Mouse (Mus musculus) c-Kit-positive CD71-negative TER-119-negative erythroid progenitor cells, embryonic 14.5 days (primary cell): ENCODE data around the gene Prpf38b.
"Not testable (repeated sequence)": the region's sequence is repeated elsewhere in the genome, so short reads cannot be mapped to it uniquely, and the experiment has no call there.

Source experiments
- DNase-seq: peaks from one replicate; pipeline ENCODE4 v3.0.0-alpha.2; 2013; ENCODE audit warnings: low read depth

Gene Prpf38b

DNA sequence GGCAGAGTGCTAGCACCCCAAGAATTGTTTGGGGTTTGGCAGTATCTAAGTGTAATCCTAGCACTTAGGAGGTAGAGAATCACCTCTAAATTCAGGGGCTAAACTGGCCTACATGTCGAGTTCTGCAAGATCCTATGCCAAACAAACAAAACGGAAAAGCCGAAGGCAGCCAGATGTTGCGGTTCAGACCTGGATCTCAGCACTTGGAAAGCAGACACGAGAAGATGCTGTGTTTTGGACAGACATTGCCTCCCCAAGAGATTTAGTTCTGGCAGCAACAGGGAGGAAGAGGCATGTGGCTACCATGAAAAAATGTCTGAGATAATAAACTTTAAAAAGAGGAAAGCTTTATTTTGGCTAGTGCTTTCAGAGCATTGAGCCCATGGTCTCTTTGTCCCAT lies 10.8 kb downstream of the Prpf38b start:
- DNase-seq, result no peak

GRCm38 (mm10) chr3:108900147-108900546 lies 11.4 kb downstream of the Prpf38b start:
- DNase-seq, result no peak

- DNase-seq, result no peak
Observed at GRCm38 (mm10) chr3:108898640-108899039, 12.9 kb downstream of the Prpf38b start.

DNA sequence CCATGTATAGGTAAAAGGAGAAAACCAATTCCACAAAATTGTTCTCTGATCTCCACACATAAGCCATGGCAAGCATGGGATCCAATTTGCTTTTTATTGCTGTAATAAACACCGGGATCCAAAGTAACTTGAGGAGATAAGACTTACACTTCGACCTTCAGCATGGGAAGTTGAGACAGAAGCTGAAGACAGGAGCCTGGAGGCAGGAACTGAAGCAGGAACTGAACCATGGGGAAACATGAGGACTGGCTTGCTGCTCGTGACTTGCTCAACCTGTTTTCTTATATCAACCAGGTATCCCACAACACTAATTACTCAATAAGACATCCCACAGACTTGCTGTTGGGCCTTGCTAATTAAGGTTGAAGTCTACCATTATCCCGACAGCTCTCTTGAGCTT lies 18.6 kb downstream of the Prpf38b start:
- DNase-seq, result no peak

DNA sequence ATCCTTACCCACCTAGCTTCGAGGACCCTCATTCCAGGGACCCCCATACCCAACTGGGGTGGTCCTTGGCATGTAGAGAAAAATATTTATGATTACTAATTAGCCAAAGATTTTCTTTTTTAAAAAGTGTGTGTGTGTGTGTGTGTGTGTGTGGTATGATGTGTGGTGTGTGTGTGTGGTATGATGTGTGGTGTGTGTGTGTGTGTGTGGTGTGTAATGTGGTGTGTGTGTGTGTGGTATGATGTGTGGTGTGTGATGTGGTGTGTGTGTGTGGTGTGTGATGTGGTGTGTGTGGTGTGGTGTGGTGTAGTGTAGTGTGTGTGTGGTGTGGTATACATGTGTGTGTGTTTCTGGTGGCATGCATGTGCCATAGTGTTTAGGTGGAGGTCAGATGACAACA lies 19.4 kb downstream of the Prpf38b start:
- DNase-seq, result no peak

DNA sequence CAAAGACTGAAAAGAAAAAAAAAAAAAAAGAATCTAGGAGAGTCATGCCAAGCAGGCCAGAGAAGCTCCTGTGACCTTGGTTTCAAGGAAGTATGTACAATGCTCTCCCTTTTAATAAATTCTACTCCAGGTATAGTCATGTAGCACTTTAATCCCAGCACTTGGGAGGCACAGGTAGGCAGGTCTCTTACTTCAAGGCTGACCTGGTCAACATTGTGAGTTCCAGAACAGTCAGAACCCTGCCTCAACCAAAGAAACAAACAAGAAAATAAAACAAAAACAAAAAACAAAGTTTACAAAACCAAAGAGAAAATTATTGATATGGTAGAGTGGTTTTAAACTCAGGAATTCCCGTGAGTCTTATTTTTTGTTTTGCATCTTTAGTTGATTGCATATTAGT lies 21.6 kb downstream of the Prpf38b start, which contains the start of gene Fndc7:
Gene Fndc7 (minus strand): TSS at position 101 of the 400 bp plus-strand sequence.
- no peak for DNase-seq

GRCm38 (mm10) chr3:108887618-108887975 lies 23.9 kb downstream of the Prpf38b start:
- no peak for DNase-seq

GRCm38 (mm10) chr3:108886934-108887617 lies 24.5 kb downstream of the Prpf38b start:
- no peak for DNase-seq

GRCm38 (mm10) chr3:108885686-108886530 lies 25.6 kb downstream of the Prpf38b start:
- DNase-seq, result no peak

DNA sequence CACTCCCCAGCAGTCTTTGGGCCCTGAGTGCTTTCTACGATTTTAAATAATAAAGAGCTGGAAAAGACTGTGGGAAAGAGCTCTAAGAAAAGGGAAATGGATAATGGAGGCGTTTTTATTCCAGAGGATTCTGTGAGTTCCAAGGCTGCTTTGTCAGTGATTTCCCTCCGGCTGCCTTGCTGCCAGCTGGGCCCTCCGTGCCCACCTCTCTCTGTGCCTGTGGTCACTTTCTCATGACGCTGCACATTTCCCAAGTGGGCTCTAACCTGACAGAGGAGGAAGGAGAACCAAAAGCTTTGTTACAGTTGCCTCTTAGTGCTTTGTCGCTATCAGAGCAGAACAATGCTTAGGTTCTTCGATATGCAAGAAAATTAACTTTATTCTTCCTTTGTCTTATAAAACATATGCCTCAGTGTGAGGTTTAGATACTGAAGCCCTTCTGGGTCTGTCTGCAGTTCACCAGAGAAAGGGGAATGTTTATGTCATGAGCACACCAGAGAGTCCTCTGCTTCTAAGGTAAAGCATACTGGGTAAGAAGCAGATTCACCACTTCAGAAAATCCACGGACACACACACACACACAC lies 26.7 kb downstream of the Prpf38b start:
- DNase-seq, result no peak

GRCm38 (mm10) chr3:108883067-108883466 lies 28.5 kb downstream of the Prpf38b start:
- no peak for DNase-seq

DNA sequence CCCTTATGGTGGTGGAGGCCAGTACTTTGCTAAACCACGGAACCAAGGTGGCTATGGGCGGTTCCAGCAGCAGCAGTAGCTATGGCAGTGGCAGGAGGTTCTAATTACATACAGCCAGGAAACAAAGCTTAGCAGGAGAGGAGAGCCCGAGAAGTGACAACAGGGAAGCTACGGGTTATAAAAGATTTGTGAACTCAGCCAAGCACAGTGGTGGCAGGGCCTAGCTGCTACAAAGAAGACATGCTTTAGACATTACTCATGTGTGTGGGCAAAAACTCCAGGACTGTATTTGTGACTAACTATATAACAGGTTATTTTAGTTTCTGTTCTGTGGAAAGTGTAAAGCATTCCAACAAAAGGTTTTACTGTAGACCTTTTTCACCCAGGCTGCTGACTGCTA lies 29.7 kb downstream of the Prpf38b start:
- not testable (repeated sequence) for DNase-seq

DNA sequence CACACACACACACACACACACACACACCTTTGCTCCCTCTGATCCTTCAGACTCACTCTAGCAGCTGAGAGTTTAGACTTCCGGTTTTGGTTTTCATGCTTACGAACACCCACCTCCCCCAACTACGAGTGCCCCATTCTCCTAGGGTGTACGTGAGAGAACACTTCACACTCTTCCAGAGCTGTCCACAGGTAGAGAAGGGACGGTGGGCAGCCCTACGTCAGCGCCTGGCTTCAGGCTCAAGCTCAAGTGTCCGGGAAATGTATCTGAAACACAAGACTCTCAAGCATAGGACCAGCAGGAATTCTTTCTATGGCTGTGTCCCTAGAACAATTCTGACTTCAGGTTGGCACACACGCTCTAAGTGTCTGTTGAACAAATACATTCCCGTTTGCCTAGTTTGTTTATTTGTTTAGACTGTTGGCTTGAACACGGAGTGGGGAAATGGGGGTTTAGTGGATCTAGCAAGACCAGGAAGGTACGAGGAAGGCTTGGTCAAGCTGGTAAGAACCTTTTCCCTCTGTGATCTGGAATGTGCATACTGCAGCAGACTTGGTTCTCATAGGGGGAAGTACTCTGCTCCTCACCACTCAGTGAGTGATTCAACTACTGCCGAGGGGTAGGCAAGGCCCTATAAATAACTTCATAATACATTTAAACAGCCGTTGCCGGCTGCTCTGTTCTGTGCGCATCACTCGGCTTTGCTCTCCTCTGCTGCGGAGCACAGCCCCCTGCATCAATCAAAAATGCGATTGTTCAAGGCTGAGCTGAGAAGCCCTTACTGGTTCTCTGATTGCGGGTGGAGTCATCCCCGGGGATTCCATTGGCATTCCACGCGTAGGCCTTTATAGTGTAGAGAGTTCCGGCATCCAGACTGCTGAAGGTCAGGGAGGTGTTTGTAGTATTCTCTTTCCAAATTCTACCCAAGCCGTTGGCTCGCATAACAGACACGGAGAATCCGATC lies 30.7 kb downstream of the Prpf38b start:
- no peak for DNase-seq

- DNase-seq, result no peak
Observed at GRCm38 (mm10) chr3:108879836-108880435, 31.6 kb downstream of the Prpf38b start.

- no peak for DNase-seq
Observed at GRCm38 (mm10) chr3:108879129-108879528, 32.4 kb downstream of the Prpf38b start.

DNA sequence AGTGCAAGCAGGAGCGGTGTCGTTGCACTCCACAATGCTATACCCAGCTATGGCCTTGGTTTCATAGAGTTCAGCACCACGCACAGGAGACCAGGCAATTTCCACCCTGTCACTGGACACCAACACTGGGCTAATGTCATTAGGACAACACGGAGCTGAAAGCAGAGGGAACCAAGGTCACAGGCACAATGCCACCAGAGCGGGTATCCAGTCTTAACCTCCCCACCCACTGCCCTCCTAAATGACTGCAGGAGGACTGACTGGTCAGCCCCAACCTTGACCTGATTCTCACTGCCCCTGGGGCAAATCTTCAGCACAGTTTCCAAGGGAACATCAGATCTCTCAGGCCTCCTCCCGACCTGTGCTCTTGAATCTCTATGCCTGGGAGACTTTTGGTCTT lies 40.9 kb downstream of the Prpf38b start:
- no peak for DNase-seq

DNA sequence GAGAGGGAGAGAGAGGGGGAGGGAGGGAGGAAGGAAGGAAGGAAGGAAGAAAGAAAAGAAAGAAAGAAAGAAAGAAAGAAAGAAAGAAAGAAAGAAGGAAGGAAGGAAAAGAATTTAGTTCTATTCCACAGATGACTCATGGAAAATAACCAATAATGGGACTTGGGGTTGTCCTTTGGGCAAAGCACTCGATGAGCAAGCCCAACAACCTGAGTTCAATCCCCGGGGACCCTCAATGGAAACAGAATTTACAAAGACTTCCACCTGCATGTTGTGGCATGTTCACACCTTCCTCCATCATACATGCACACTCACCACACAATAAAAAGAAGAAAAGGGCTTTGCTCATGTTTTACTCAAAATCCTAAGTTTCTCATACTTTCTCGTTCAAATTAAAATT lies 44.1 kb downstream of the Prpf38b start:
- no peak for DNase-seq

DNA sequence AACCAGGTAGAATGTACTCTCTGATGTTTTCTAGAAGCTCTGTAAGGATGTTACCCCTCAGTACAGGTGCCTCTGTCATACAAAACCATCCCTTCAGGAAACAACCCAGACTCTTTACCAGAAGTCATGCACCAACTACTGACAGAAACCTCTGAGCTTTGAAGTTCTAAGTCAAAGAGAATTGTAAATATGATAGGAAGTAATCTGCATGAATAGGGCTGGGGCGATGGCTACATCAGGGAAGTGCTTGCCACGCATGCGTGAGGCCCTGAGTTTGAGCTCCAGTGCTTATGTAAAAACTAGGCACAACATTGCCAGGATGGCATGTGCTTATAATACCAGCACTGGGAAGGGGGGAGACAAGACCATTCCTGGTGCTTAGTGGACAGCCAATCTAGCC lies 45.9 kb downstream of the Prpf38b start:
- DNase-seq, result no peak

DNA sequence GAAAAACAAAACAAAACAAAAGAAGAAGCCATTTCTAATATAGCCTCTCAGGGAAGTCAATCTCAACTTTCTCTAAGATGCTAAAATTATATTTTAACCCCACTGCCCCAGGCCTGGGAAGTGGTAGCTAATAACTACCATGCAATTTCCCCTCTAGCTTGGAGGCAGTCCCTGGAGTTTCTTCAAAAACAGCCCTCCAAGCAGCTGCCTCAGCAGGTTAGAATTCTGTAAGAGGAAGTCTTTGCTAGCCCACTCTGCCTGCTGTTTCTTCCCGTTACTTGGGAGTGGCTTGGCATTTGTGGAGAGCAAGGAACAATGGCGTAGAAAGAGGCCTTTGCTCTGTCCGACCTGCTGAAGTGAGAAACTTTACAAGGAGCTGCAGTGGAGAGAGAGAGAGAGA lies 46.4 kb downstream of the Prpf38b start:
- DNase-seq, result no peak

DNA sequence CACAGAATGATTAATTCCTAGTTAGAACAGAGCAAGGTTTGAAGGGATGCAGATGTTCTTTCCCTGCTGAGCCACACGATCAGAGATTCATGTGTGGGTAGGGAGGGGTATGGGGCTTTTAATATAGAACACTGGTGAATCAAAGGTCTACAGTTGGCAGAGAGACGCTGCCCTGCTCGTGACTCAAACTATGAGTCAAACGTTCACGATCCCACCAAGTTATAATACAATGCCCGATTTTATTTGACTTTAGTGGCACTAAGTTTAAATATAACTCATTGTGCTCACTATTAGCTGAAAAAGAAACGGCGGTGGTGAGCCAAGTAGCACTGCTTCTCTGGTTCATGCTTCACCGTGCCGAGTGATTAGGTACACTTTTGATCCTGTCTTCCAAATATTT lies 48.4 kb downstream of the Prpf38b start:
- no peak for DNase-seq

DNA sequence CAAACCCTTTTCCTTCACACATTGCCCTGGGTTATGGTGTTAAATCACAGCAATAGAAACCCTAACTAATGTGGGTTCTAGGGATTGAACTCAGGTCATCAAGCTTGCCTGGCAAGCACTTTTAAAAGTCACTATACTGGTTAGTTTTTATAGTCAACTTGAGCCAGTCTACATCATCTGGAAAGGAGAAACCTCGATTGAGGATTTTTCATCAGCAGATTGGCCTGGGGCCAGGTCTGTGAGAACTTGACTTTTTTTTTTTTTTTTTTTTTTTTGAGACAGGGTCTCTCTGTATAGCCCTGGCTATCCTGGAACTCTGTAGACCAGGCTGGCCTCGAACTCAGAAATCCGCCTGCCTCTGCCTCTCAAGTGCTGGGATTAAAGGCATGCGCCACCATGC lies 49.2 kb downstream of the Prpf38b start:
- not testable (repeated sequence) for DNase-seq

DNA sequence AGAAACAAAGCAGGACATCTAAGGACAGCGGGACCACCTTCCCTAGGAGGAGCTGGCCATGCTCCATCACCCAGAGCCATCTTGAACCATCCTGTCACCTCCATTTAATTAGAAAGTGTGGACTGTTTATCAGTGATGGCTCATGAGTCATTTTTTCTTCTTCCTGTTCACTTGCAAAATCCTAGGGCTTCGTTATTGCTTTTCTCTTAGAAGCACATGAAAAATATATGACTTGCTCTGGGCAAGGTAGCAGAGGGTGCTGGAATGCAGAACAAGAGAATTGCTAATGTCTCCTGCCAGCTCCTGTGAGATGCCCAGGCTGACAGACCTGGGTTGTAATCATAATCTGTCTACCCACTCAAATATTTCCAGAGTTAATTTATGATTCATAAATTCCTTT lies 50.7 kb downstream of the Prpf38b start:
- no peak for DNase-seq
